Mouse (Mus musculus) bone marrow macrophage, adult 2 months (primary cell): Measurements from ENCODE around the gene Gucy2f.

Experiments used
- CTCF ChIP-seq: IDR thresholded peaks from 2 replicates; pipeline ENCODE4 v1.5.1; 2012; ENCODE audit warnings: low read depth, mild to moderate bottlenecking, low read length, moderate library complexity
- POLR2A ChIP-seq: IDR thresholded peaks from 2 replicates; pipeline ENCODE4 v1.6.1; 2012; ENCODE audit warnings: mild to moderate bottlenecking, low read depth, low read length, borderline replicate concordance

DNA sequence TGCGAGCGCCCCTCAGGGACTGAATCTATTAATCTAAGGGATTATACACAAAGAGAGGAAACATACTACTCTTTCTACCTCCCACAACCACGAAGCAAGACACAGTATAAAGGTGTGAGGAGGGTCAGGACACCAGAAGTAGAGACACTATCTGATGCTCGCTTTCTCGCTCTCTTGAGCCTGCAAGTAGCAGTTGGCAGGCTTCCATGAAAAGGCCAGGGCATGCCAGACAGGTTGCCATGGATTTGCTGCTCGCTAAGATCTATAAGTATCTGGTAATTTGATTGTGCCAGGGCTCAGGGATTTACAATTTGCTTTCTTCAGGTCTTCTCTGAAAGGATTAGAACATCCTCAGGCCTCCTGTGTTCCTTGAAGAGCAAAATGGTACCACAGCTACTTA lies 85.5 kb downstream of the Gucy2f start:
- TF ChIP-seq CTCF: no peak
- no peak for TF ChIP-seq POLR2A
